Mouse (Mus musculus): ENCODE measurements around the gene Gm8279. TPM values are rescaled to one million over a fixed set of nuclear protein-coding genes. Genes with fewer than 3 reads are reported as not detected.

The Gm8279 gene
- not detected for polyA plus RNA-seq (2017; shearing (Covaris generic))

GRCm38 (mm10) chr14:5131219-5131618 is at the start of gene Gm8279:
Gene Gm8279 (plus strand): TSS chr14:5131519.

GRCm38 (mm10) chr14:5164235-5164634 is 32.9 kb downstream of the Gm8279 start, which contains the start of gene Gm3317:
Gene Gm3317 (plus strand): TSS chr14:5164535.

GRCm38 (mm10) chr14:5185493-5185892 is 54.2 kb downstream of the Gm8279 start, which contains the start of gene Gm8271:
Gene Gm8271 (plus strand): TSS chr14:5185793.

Other genes starting within 250 kb of the Gm8279 start
- gene Gm3278, start 239.1 kb upstream of the Gm8279 start, polyA plus RNA-seq (2017; shearing (Covaris generic)) = not detected
- gene Gm8297, start 147.6 kb upstream of the Gm8279 start, polyA plus RNA-seq (2017; shearing (Covaris generic)) = 0.24 TPM
- not detected for gene Gm3298, start 115.6 kb upstream of the Gm8279 start, polyA plus RNA-seq (2017; shearing (Covaris generic))
- not detected for gene 4930555G01Rik, start 80.9 kb upstream of the Gm8279 start, polyA plus RNA-seq (2017; shearing (Covaris generic))
- gene Gm8281, start 60.5 kb upstream of the Gm8279 start, polyA plus RNA-seq (2017; shearing (Covaris generic)) = 6.2 TPM
- gene Gm3317, start 33.0 kb downstream of the Gm8279 start, polyA plus RNA-seq (2017; shearing (Covaris generic)) = not detected
- not detected for gene Gm8271, start 54.3 kb downstream of the Gm8279 start, polyA plus RNA-seq (2017; shearing (Covaris generic))
- not detected for gene Gm3526, start 129.1 kb downstream of the Gm8279 start, polyA plus RNA-seq (2017; shearing (Covaris generic))
- not detected for gene Gm3542, start 203.4 kb downstream of the Gm8279 start, polyA plus RNA-seq (2017; shearing (Covaris generic))